Comparison of ENCODE assay signal across 7 mouse cellular contexts in the genomic region with DNA sequence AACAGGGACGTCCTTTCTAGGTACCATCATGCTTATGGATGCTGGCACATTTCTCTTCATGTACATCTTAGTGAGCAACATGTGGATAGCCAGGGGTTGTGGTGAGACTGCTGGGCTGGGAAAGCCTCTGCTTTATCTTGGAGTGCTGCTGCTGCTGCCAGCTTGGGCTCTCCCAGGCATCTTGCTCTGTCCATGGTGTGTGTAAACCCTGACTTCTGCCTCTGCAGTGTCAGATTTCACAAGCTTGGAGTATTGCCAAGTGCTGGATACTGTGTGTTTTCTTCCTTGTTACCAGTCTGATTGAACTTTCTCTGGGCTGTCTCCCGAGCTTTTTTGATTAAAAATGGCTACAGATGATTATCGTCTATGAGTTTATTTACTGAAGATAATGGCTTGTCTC. TPM values are rescaled to one million over a fixed set of nuclear protein-coding genes. Genes with fewer than 3 reads are reported as not detected.
DNase-seq lines count a peak whose midpoint lies in the region; ATAC-seq and TF ChIP-seq lines count a peak whose summit lies in the region.

No protein-coding gene starts in this region.

- DNase-seq in MEL (ENCODE audit: low read depth, low spot score): peak; percentile 11
- DNase-seq in R1 (ENCODE audit: low read depth, low spot score): peak; percentile 24
- peak; percentile 26 for DNase-seq in hindlimb bud, embryonic 11.5 days (ENCODE audit: extremely low spot score, low read depth, low spot score)
- peak; percentile 49 for DNase-seq in liver, postnatal 0 days
- DNase-seq in gastrocnemius, adult 2 months: no peak
- no peak for DNase-seq in hindbrain, embryonic 10.5 days (ENCODE audit: low spot score)

- intact Hi-C loops in gastrocnemius, adult 2 months (cut with DNase I): no loop called here

- no peak for TF ChIP-seq EP300 in MEL (IDR thresholded peaks at IDR 0.05; ENCODE audit: low read depth in 1 of 2, low read length in 2 of 2)
- no peak for TF ChIP-seq EP300 in liver, postnatal 0 days (IDR thresholded peaks at IDR 0.05; ENCODE audit: low read depth)

- TF ChIP-seq CTCF in MEL (IDR thresholded peaks at IDR 0.05 in 2 of 3, conservative IDR thresholded peaks at IDR 0.05 in 1 of 3; ENCODE audit: control insufficient read depth in 1 of 3, insufficient read depth in 1 of 3, low read depth in 2 of 3, low read length in 3 of 3, poor library complexity in 1 of 3, severe bottlenecking in 1 of 3): no peak
- TF ChIP-seq CTCF in liver, postnatal 0 days (IDR thresholded peaks at IDR 0.05; ENCODE audit: low read depth): no peak
- TF ChIP-seq CTCF in gastrocnemius, adult 2 months (IDR thresholded peaks at IDR 0.05): no peak

- no peak overlapping the region for H3K4me2 ChIP-seq in liver, postnatal 0 days (ENCODE audit: low read depth, low read length)

- H3K27me3 ChIP-seq in MEL (ENCODE audit: control insufficient read depth in 1 of 2, insufficient read depth in 2 of 2, low read length in 2 of 2): no peaks in the 10 kb centered on the region
- H3K27me3 ChIP-seq in liver, postnatal 0 days (ENCODE audit: insufficient read depth, low read length): no peaks in the 10 kb centered on the region
- H3K27me3 ChIP-seq in hindbrain, embryonic 10.5 days (ENCODE audit: insufficient read depth, poor library complexity, severe bottlenecking): no peaks in the 10 kb centered on the region

- no peak overlapping the region for H3K27ac ChIP-seq in MEL (ENCODE audit: control insufficient read depth, low read depth, low read length)
- 0 out of 2 replicates have a peak overlapping the region, but pooled peaks have one; percentile 29 for H3K27ac ChIP-seq in liver, postnatal 0 days (ENCODE audit: low read depth)
- no peak overlapping the region for H3K27ac ChIP-seq in gastrocnemius, adult 2 months
- no peak overlapping the region for H3K27ac ChIP-seq in hindbrain, embryonic 10.5 days

- no peaks in the 10 kb centered on the region for H3K4me1 ChIP-seq in MEL (ENCODE audit: control insufficient read depth in 1 of 2, insufficient read depth in 2 of 2, low read length in 2 of 2)
- peaks cover 7% of the 10 kb centered on the region for H3K4me1 ChIP-seq in liver, postnatal 0 days (ENCODE audit: insufficient read depth)
- 0 out of 2 replicates have a peak, but pooled peaks cover 3% of the 10 kb centered on the region for H3K4me1 ChIP-seq in hindbrain, embryonic 10.5 days (replicated peaks)

- no peaks in the 10 kb centered on the region for H3K36me3 ChIP-seq in MEL (ENCODE audit: control insufficient read depth in 1 of 2, insufficient read depth in 2 of 2, low read length in 2 of 2)
- no peaks in the 10 kb centered on the region for H3K36me3 ChIP-seq in liver, postnatal 0 days (replicated peaks; ENCODE audit: insufficient read depth, low read length)
- H3K36me3 ChIP-seq in hindbrain, embryonic 10.5 days: no peaks in the 10 kb centered on the region

- TF ChIP-seq RAD21 in MEL (IDR thresholded peaks at IDR 0.05; ENCODE audit: low read depth, low read length): no peak

- 52% methylated on average over 3 of the region's 3 CpGs for WGBS in liver, postnatal 0 days (ENCODE audit: insufficient replicate concordance)
- WGBS in hindbrain, embryonic 10.5 days: 76% methylated on average over 3 of the region's 3 CpGs

- H3K9me3 ChIP-seq in MEL (replicated peaks; ENCODE audit: insufficient read depth, low read length): no peaks in the 10 kb centered on the region
- H3K9me3 ChIP-seq in liver, postnatal 0 days (ENCODE audit: low read length): no peaks in the 10 kb centered on the region
- H3K9me3 ChIP-seq in hindbrain, embryonic 10.5 days: no peaks in the 10 kb centered on the region

- peak; percentile 27; the same call in 1 of the 2 replicates for ATAC-seq in liver, postnatal 0 days
- no peak for ATAC-seq in frontal cortex, adult (ENCODE audit: low TSS enrichment)

- no peak overlapping the region for H3K4me3 ChIP-seq in MEL (ENCODE audit: control insufficient read depth in 1 of 2, insufficient read depth in 1 of 2, low read depth in 2 of 2, low read length in 2 of 2)
- H3K4me3 ChIP-seq in liver, postnatal 0 days (ENCODE audit: low read depth, low read length): no peak overlapping the region
- H3K4me3 ChIP-seq in gastrocnemius, adult 2 months: no peak overlapping the region
- H3K4me3 ChIP-seq in hindbrain, embryonic 10.5 days: no peak overlapping the region

- no peaks in the 10 kb centered on the region for H3K79me2 ChIP-seq in MEL (ENCODE audit: control insufficient read depth, insufficient read depth, low read length, poor library complexity)

- no peak overlapping the region for H3K9ac ChIP-seq in MEL (ENCODE audit: control insufficient read depth, low read depth, low read length, poor library complexity, severe bottlenecking)
- no peak overlapping the region for H3K9ac ChIP-seq in liver, postnatal 0 days (replicated peaks)

- no peak for TF ChIP-seq POLR2A in MEL (IDR thresholded peaks at IDR 0.05; ENCODE audit: control insufficient read depth in 1 of 2, insufficient read depth in 1 of 2, low read depth in 1 of 2, low read length in 2 of 2, poor library complexity in 1 of 2)

TF ChIP-seq in MEL, 35 proteins besides CTCF, POLR2A, EP300 and RAD21:
- no peak for TF ChIP-seq KAT2A (conservative IDR thresholded peaks at IDR 0.05; ENCODE audit: low read depth, low read length)
- no peak for TF ChIP-seq ZC3H11A (IDR thresholded peaks at IDR 0.05; ENCODE audit: low read depth, low read length)
- no peak for TF ChIP-seq MXI1 (IDR thresholded peaks at IDR 0.05; ENCODE audit: low read depth, low read length)
- TF ChIP-seq USF1 (IDR thresholded peaks at IDR 0.05; ENCODE audit: low read depth, low read length): no peak
- no peak for TF ChIP-seq MYC (IDR thresholded peaks at IDR 0.05; ENCODE audit: low read depth, low read length)
- TF ChIP-seq BHLHE40 (IDR thresholded peaks at IDR 0.05; ENCODE audit: borderline replicate concordance, low read depth, low read length): no peak
- TF ChIP-seq TCF12 (IDR thresholded peaks at IDR 0.05; ENCODE audit: low read depth, low read length): no peak
- TF ChIP-seq TBP (IDR thresholded peaks at IDR 0.05; ENCODE audit: low read depth, low read length): no peak
- no peak for TF ChIP-seq CHD1 (IDR thresholded peaks at IDR 0.05; ENCODE audit: low read depth, low read length)
- no peak for TF ChIP-seq MAZ (IDR thresholded peaks at IDR 0.05; ENCODE audit: low read depth, low read length)
- no peak for TF ChIP-seq ZKSCAN1 (IDR thresholded peaks at IDR 0.05; ENCODE audit: low read depth, low read length)
- TF ChIP-seq SMC3 (IDR thresholded peaks at IDR 0.05; ENCODE audit: low read depth, low read length): no peak
- no peak for TF ChIP-seq SIN3A (IDR thresholded peaks at IDR 0.05; ENCODE audit: low read length)
- no peak for TF ChIP-seq ZMIZ1 (IDR thresholded peaks at IDR 0.05; ENCODE audit: low read depth, low read length)
- TF ChIP-seq TAL1 (IDR thresholded peaks at IDR 0.05; ENCODE audit: low read length): no peak
- no peak for TF ChIP-seq MAFK (IDR thresholded peaks at IDR 0.05; ENCODE audit: borderline replicate concordance, low read depth, low read length)
- no peak for TF ChIP-seq NRF1 (IDR thresholded peaks at IDR 0.05; ENCODE audit: insufficient read depth, low read depth, low read length, poor library complexity, severe bottlenecking)
- no peak for TF ChIP-seq MAX (IDR thresholded peaks at IDR 0.05; ENCODE audit: low read length)
- no peak for TF ChIP-seq E2F4 (IDR thresholded peaks at IDR 0.05; ENCODE audit: borderline replicate concordance, low read depth, low read length)

RNA-seq across cellular contexts. Expression of a gene that starts 45.6 kb away (rescaled TPM):
- not detected in 2 replicates for total RNA-seq in MEL (2012; rRNA removed)
- polyA plus RNA-seq in MEL (2012; ENCODE audit: insufficient read depth in 1 of 2, insufficient read length in 2 of 2, low read depth in 1 of 2, low replicate concordance in 2 of 2, missing spikeins in 1 of 2): not detected
- polyA plus RNA-seq in liver, postnatal 0 days (2015; fragmentation: Nextera tagmentation; extraction: Ambion mirVana): 0.11 TPM in 2 replicates
- total RNA-seq in gastrocnemius, adult 2 months (2021): not detected
- not detected in 2 replicates for polyA plus RNA-seq in hindbrain, embryonic 10.5 days (2016; fragmentation: Nextera tagmentation; extraction: Ambion mirVana)

RNA-seq across cellular contexts. Expression of a gene that starts 54.9 kb away (rescaled TPM):
- not detected in 2 replicates for total RNA-seq in MEL (2012; rRNA removed)
- polyA plus RNA-seq in MEL (2012; ENCODE audit: insufficient read depth in 1 of 2, insufficient read length in 2 of 2, low read depth in 1 of 2, low replicate concordance in 2 of 2, missing spikeins in 1 of 2): not detected
- polyA plus RNA-seq in liver, postnatal 0 days (2015; fragmentation: Nextera tagmentation; extraction: Ambion mirVana): 1,301 and 1,767 TPM in 2 replicates
- not detected for total RNA-seq in gastrocnemius, adult 2 months (2021)
- polyA plus RNA-seq in hindbrain, embryonic 10.5 days (2016; fragmentation: Nextera tagmentation; extraction: Ambion mirVana): 0.16 TPM in 1 of 2 replicates, not detected in the other

Comparison
In these comparisons a context has a peak if more than half of its experiments do, and no peak if none do; other contexts are left out.
1. DNase-seq: peak in MEL (single experiment), R1 (single experiment), hindlimb bud, embryonic 11.5 days (single experiment) and liver, postnatal 0 days (single experiment); none in gastrocnemius, adult 2 months (single experiment) and hindbrain, embryonic 10.5 days (single experiment).
2. RNA of a gene that starts 54.9 kb away (polyA plus RNA-seq): 1,301 to 1,767 TPM in liver, postnatal 0 days; 0.16 TPM in hindbrain, embryonic 10.5 days and not detected in MEL; every median in the first group is over 1,000 times any median in the second.